Mouse (Mus musculus) heart, embryonic 14.5 days (tissue): ENCODE measurements around the gene Fubp1. TPM values are rescaled to one million over a fixed set of nuclear protein-coding genes. Genes with fewer than 3 reads are reported as not detected.

ENCODE experiments used
- ATAC-seq: fragments of 200-750 bp; cut with Nextera tagmentation; 2 replicates; pipeline ENCODE4 v1.8.0; 2017; ENCODE audit warnings: low read depth, moderate TSS enrichment; ENCODE audit not compliant: insufficient number of reproducible peaks, insufficient read depth, low FRiP score
- H3K27ac ChIP-seq, 2 experiments: fragments of 200-500 bp in 1 of 2; fragments of 300-500 bp in 1 of 2; sonication (generic) in 1 of 2; replicated peaks in 1 of 2; 2 replicates each; pipeline ENCODE4 v1.5.1; 2012 to 2014; ENCODE audit warnings: low read depth in 2 of 2, low read length in 2 of 2, control low read depth in 1 of 2, mild to moderate bottlenecking in 1 of 2, mixed read lengths in 1 of 2; ENCODE audit not compliant: control insufficient read depth in 1 of 2, insufficient read depth in 1 of 2
- H3K27me3 ChIP-seq: fragments of 300-500 bp; sonication (generic); 2 replicates; pipeline ENCODE4 v1.6.1; 2014; ENCODE audit warnings: mild to moderate bottlenecking, low read length, control low read depth; ENCODE audit not compliant: control insufficient read depth, insufficient read depth
- H3K36me3 ChIP-seq: fragments of 300-500 bp; sonication (generic); 2 replicates; pipeline ENCODE4 v1.6.1; 2014; ENCODE audit warnings: mild to moderate bottlenecking, control low read depth, low read length, mixed read lengths; ENCODE audit not compliant: control insufficient read depth, insufficient read depth
- H3K4me1 ChIP-seq, 2 experiments: fragments of 200-500 bp in 1 of 2; fragments of 300-500 bp in 1 of 2; sonication (generic) in 1 of 2; 2 replicates each; pipeline ENCODE4 v1.6.1; 2012 to 2014; ENCODE audit warnings: low read length in 2 of 2, control low read depth in 1 of 2, mixed read lengths in 1 of 2; ENCODE audit not compliant: control insufficient read depth in 2 of 2, insufficient read depth in 2 of 2
- H3K4me2 ChIP-seq: fragments of 300-500 bp; sonication (generic); 2 replicates; pipeline ENCODE4 v1.6.1; 2014; ENCODE audit warnings: mild to moderate bottlenecking, low read length
- H3K4me3 ChIP-seq, 2 experiments: fragments of 200-500 bp in 1 of 2; fragments of 300-500 bp in 1 of 2; sonication (generic) in 1 of 2; 2 replicates each; pipeline ENCODE4 v1.5.1; 2012 to 2014; ENCODE audit warnings: low read length in 2 of 2, mild to moderate bottlenecking in 2 of 2, control low read depth in 1 of 2, low read depth in 1 of 2, moderate library complexity in 1 of 2; ENCODE audit not compliant: control insufficient read depth in 1 of 2, insufficient read depth in 1 of 2
- H3K9ac ChIP-seq: fragments of 300-500 bp; sonication (generic); 2 replicates; pipeline ENCODE4 v1.6.1; 2014; ENCODE audit warnings: mild to moderate bottlenecking, low read length
- H3K9me3 ChIP-seq: fragments of 300-500 bp; sonication (generic); 2 replicates; pipeline ENCODE4 v1.6.1; 2016; ENCODE audit warnings: low read length, control low read depth; ENCODE audit not compliant: control insufficient read depth
- WGBS: fragments of 180-500 bp; shearing (Covaris S2); extraction: QIAGEN DNeasy Blood & Tissue Kit; methylation state at CpG from one replicate; pipeline ENCODE4 v1.1.7; 2014; 5-methylcytosine and 5-hydroxymethylcytosine counted together
- polyA plus RNA-seq: library from polyadenylated mRNA; unstranded; fragments of >200 nt; fragmentation: Nextera tagmentation; extraction: Ambion mirVana; gene quantifications from 2 replicates; pipeline ENCODE4 v1.2.1, GENCODE M21; 2014

Gene Fubp1
- 113 and 117 TPM in 2 replicates for polyA plus RNA-seq

- peak; percentile 96 for ATAC-seq
- WGBS: under 1% methylated on average over 73 of the region's 85 CpGs
- H3K27me3 ChIP-seq: no peaks in the 10 kb centered on the region
- peak within 1 kb of the TSS; percentile 98 to 99 for H3K27ac ChIP-seq
- peak within 1 kb of the TSS; percentile 100 for H3K9ac ChIP-seq
- H3K9me3 ChIP-seq: no peaks in the 10 kb centered on the region
- peaks cover 14% of the 10 kb centered on the region for H3K36me3 ChIP-seq
- H3K4me2 ChIP-seq: peak within 1 kb of the TSS; percentile 94
- H3K4me1 ChIP-seq: peaks cover 6 to 26% of the 10 kb centered on the region in 2 experiments
- H3K4me3 ChIP-seq: peak within 1 kb of the TSS; percentile 98 to 99
Observed at GRCm38 (mm10) chr3:152209967-152210634, at the start of gene Fubp1, which contains the start of gene Dnajb4. Gene Fubp1 (plus strand): TSS chr3:152210422. Gene Dnajb4 (minus strand): TSS chr3:152210302.

GRCm38 (mm10) chr3:152160607-152161006 lies 49.6 kb upstream of the Fubp1 start:
- no peak overlapping the region for H3K4me3 ChIP-seq
- no peaks in the 10 kb centered on the region for H3K36me3 ChIP-seq
- no peak for ATAC-seq
- no peaks in the 10 kb centered on the region for H3K9me3 ChIP-seq
- H3K27ac ChIP-seq: no peak overlapping the region
- no peak overlapping the region for H3K9ac ChIP-seq
- H3K4me1 ChIP-seq: peaks cover 5 to 22% of the 10 kb centered on the region in 2 experiments
- WGBS: 56% methylated on average over 4 of the region's 4 CpGs
- no peaks in the 10 kb centered on the region for H3K27me3 ChIP-seq
- no peak overlapping the region for H3K4me2 ChIP-seq

- H3K27ac ChIP-seq: no peak overlapping the region
- no peak overlapping the region for H3K4me2 ChIP-seq
- H3K36me3 ChIP-seq: no peaks in the 10 kb centered on the region
- H3K9me3 ChIP-seq: no peaks in the 10 kb centered on the region
- WGBS: 72% methylated on average over 8 of the region's 8 CpGs
- no peak overlapping the region for H3K4me3 ChIP-seq
- peaks cover 11 to 34% of the 10 kb centered on the region in 2 experiments for H3K4me1 ChIP-seq
- ATAC-seq: no peak
- no peak overlapping the region for H3K9ac ChIP-seq
- no peaks in the 10 kb centered on the region for H3K27me3 ChIP-seq
Observed at GRCm38 (mm10) chr3:152163320-152163719, 46.9 kb upstream of the Fubp1 start.

- H3K4me1 ChIP-seq: peaks cover 8 to 32% of the 10 kb centered on the region in 2 experiments
- 42% methylated on average over 9 of the region's 9 CpGs for WGBS
- peak overlapping the region; percentile 92 for H3K4me2 ChIP-seq
- H3K27me3 ChIP-seq: no peaks in the 10 kb centered on the region
- ATAC-seq: 0 out of 2 replicates have a peak, but pooled peaks have one; percentile 1
- H3K36me3 ChIP-seq: no peaks in the 10 kb centered on the region
- peak overlapping the region; percentile 77 for H3K9ac ChIP-seq
- no peaks in the 10 kb centered on the region for H3K9me3 ChIP-seq
- H3K27ac ChIP-seq: no peak overlapping the region
- H3K4me3 ChIP-seq: peak overlapping the region; percentile 58 to 60
Observed at GRCm38 (mm10) chr3:152165014-152165350, 45.2 kb upstream of the Fubp1 start.

GRCm38 (mm10) chr3:152165351-152166098 lies 44.7 kb upstream of the Fubp1 start:
- H3K27ac ChIP-seq: peak overlapping the region in 1 of 2 experiments; percentile 48; a peak in 2 of 4 replicates
- peak overlapping the region; percentile 92 for H3K4me2 ChIP-seq
- ATAC-seq: peak; percentile 37
- 2% methylated on average over 47 of the region's 53 CpGs for WGBS
- H3K4me1 ChIP-seq: peaks cover 8 to 32% of the 10 kb centered on the region in 2 experiments
- H3K9ac ChIP-seq: peak overlapping the region; percentile 77
- peak overlapping the region; percentile 58 to 60 for H3K4me3 ChIP-seq
- H3K36me3 ChIP-seq: no peaks in the 10 kb centered on the region
- H3K27me3 ChIP-seq: no peaks in the 10 kb centered on the region
- no peaks in the 10 kb centered on the region for H3K9me3 ChIP-seq

- Histone ChIP-seq H3K4me2 (peak within 1 kb of the TSS; percentile 92), H3K9me3 (no peaks in the 10 kb centered on the region), H3K4me1 (peaks cover 8 to 33% of the 10 kb centered on the region in 2 experiments), H3K9ac (peak within 1 kb of the TSS; percentile 77), H3K36me3 (no peaks in the 10 kb centered on the region), H3K27me3 (no peaks in the 10 kb centered on the region), H3K4me3 (peak within 1 kb of the TSS; percentile 58 to 60), H3K27ac (peak within 1 kb of the TSS in 1 of 2 experiments; percentile 48; a peak in 2 of 4 replicates)
- no peak for ATAC-seq
- 16% methylated on average over 10 of the region's 10 CpGs for WGBS
Observed at GRCm38 (mm10) chr3:152166099-152166423, 44.2 kb upstream of the Fubp1 start, which contains the start of gene Gipc2. Gene Gipc2 (minus strand): TSS chr3:152166230.

GRCm38 (mm10) chr3:152166699-152167451 lies 43.3 kb upstream of the Fubp1 start:
- ATAC-seq: no peak
- H3K27me3 ChIP-seq: no peaks in the 10 kb centered on the region
- H3K9ac ChIP-seq: peak overlapping the region; percentile 44
- WGBS: 21% methylated on average over 29 of the region's 29 CpGs
- no peaks in the 10 kb centered on the region for H3K36me3 ChIP-seq
- peak overlapping the region; percentile 92 for H3K4me2 ChIP-seq
- peak overlapping the region in 1 of 2 experiments; percentile 35; a peak in 2 of 4 replicates for H3K27ac ChIP-seq
- H3K4me3 ChIP-seq: peak overlapping the region in 1 of 2 experiments; percentile 58; a peak in 2 of 4 replicates
- peaks cover 6 to 29% of the 10 kb centered on the region in 2 experiments for H3K4me1 ChIP-seq
- H3K9me3 ChIP-seq: no peaks in the 10 kb centered on the region
